ENCODE assay signal across 8 mouse cellular contexts in the genomic region with DNA sequence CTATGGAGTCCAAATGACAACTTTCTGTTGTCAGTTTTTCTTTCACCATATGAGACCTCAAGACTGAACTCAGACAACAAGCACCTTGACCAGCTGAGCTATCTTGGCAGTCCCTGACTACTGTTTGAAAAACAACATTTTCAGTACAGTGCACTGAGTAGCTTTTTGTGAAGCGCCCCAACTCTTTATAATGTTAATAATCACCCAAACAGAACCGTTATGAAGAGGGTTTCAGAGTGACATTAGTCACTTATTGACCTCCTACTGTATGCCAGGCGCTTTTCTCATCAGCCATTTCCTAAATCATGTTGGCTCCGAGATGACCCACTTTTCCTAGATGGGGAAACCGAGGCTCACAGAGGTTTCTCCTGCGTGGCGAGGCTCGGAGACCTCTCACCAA. TPM values are rescaled to one million over a fixed set of nuclear protein-coding genes. Genes with fewer than 3 reads are reported as not detected.
DNase-seq lines count a peak whose midpoint lies in the region; ATAC-seq and TF ChIP-seq lines count a peak whose summit lies in the region.

No protein-coding gene starts in this region.

- no peaks in the 10 kb centered on the region for H3K27me3 ChIP-seq in embryonic facial prominence, embryonic 11.5 days (ENCODE audit: control insufficient read depth, insufficient read depth, low read length)
- no peaks in the 10 kb centered on the region for H3K27me3 ChIP-seq in intestine, postnatal 0 days (replicated peaks; ENCODE audit: control insufficient read depth, insufficient read depth, low read length)
- H3K27me3 ChIP-seq in neural tube, embryonic 14.5 days (ENCODE audit: control insufficient read depth, insufficient read depth, low read length) = no peaks in the 10 kb centered on the region

- no peak for DNase-seq in left cerebral cortex, adult 2 months (ENCODE audit: extremely low spot score in 1 of 2, low spot score in 2 of 2)
- DNase-seq in left cerebral cortex, postnatal 4 days = no peak
- no peak for DNase-seq in embryonic facial prominence, embryonic 11.5 days (ENCODE audit: low spot score)
- DNase-seq in gastrocnemius, postnatal 25 days = no peak
- no peak for DNase-seq in thymus, postnatal 25 days
- no peak for DNase-seq in frontal cortex, adult 2 months (ENCODE audit: extremely low spot score in 1 of 2, low spot score in 1 of 2)

- no peaks in the 10 kb centered on the region for H3K36me3 ChIP-seq in embryonic facial prominence, embryonic 11.5 days (replicated peaks; ENCODE audit: control insufficient read depth, insufficient read depth, low read depth, low read length)
- H3K36me3 ChIP-seq in intestine, postnatal 0 days (ENCODE audit: control insufficient read depth, insufficient read depth) = no peaks in the 10 kb centered on the region
- H3K36me3 ChIP-seq in neural tube, embryonic 14.5 days (ENCODE audit: control insufficient read depth, insufficient read depth, low read length) = no peaks in the 10 kb centered on the region

- no peaks in the 10 kb centered on the region for H3K4me1 ChIP-seq in embryonic facial prominence, embryonic 11.5 days (ENCODE audit: control insufficient read depth, insufficient read depth, low read length)
- H3K4me1 ChIP-seq in intestine, postnatal 0 days (replicated peaks; ENCODE audit: control insufficient read depth, insufficient read depth, low read length) = no peaks in the 10 kb centered on the region
- 0 out of 2 replicates have a peak, but pooled peaks cover 5% of the 10 kb centered on the region for H3K4me1 ChIP-seq in neural tube, embryonic 14.5 days (ENCODE audit: control insufficient read depth, insufficient read depth, low read length)

- WGBS in embryonic facial prominence, embryonic 11.5 days = 10% methylated on average over 8 of the region's 8 CpGs
- WGBS in intestine, postnatal 0 days = 8% methylated on average over 8 of the region's 8 CpGs
- 7% methylated on average over 8 of the region's 8 CpGs for WGBS in neural tube, embryonic 14.5 days

- intact Hi-C loops in left cerebral cortex, adult 2 months (cut with DNase I) = no loop called here
- intact Hi-C loops in left cerebral cortex, postnatal 4 days (cut with DNase I) = no loop called here

- ATAC-seq in embryonic facial prominence, embryonic 11.5 days (replicated peaks; ENCODE audit: insufficient number of reproducible peaks, low FRiP score, low TSS enrichment, low read depth) = no peak
- no peak for ATAC-seq in intestine, postnatal 0 days
- ATAC-seq in neural tube, embryonic 14.5 days (ENCODE audit: low read depth) = 0 out of 2 replicates have a peak, but pooled peaks have one; percentile 1

- no peak for TF ChIP-seq CTCF in left cerebral cortex, adult 2 months (IDR thresholded peaks at IDR 0.05)
- TF ChIP-seq CTCF in intestine, postnatal 0 days (IDR thresholded peaks at IDR 0.05; ENCODE audit: low read depth) = no peak

- H3K4me2 ChIP-seq in embryonic facial prominence, embryonic 11.5 days (ENCODE audit: low read depth, low read length) = peak overlapping the region; percentile 62
- H3K4me2 ChIP-seq in intestine, postnatal 0 days (replicated peaks; ENCODE audit: low read depth) = peak overlapping the region; percentile 77
- H3K4me2 ChIP-seq in neural tube, embryonic 14.5 days (ENCODE audit: low read depth, low read length) = peak overlapping the region; percentile 81

- H3K4me3 ChIP-seq in left cerebral cortex, adult 2 months = peak overlapping the region; percentile 54
- peak overlapping the region; percentile 86 for H3K4me3 ChIP-seq in embryonic facial prominence, embryonic 11.5 days (ENCODE audit: low read depth, low read length)
- peak overlapping the region; percentile 91 for H3K4me3 ChIP-seq in intestine, postnatal 0 days (ENCODE audit: low read depth, low read length)
- peak overlapping the region; percentile 57 for H3K4me3 ChIP-seq in neural tube, embryonic 14.5 days (ENCODE audit: low read depth, low read length)

- no peaks in the 10 kb centered on the region for H3K9me3 ChIP-seq in embryonic facial prominence, embryonic 11.5 days (replicated peaks; ENCODE audit: control insufficient read depth, low read length)
- H3K9me3 ChIP-seq in intestine, postnatal 0 days (ENCODE audit: control insufficient read depth) = no peaks in the 10 kb centered on the region
- H3K9me3 ChIP-seq in neural tube, embryonic 14.5 days (ENCODE audit: control insufficient read depth, low read length) = no peaks in the 10 kb centered on the region

- H3K27ac ChIP-seq in left cerebral cortex, adult 2 months = peak overlapping the region; percentile 85
- no peak overlapping the region for H3K27ac ChIP-seq in embryonic facial prominence, embryonic 11.5 days (replicated peaks; ENCODE audit: low read depth, low read length)
- peak overlapping the region; percentile 41; the same call in 1 of the 2 replicates for H3K27ac ChIP-seq in intestine, postnatal 0 days (ENCODE audit: low read depth, low read length)
- H3K27ac ChIP-seq in neural tube, embryonic 14.5 days (ENCODE audit: low read depth, low read length) = peak overlapping the region; percentile 50; the same call in 1 of the 2 replicates

- peak overlapping the region; percentile 73 for H3K9ac ChIP-seq in embryonic facial prominence, embryonic 11.5 days (replicated peaks; ENCODE audit: low read length)
- peak overlapping the region; percentile 71 for H3K9ac ChIP-seq in intestine, postnatal 0 days (ENCODE audit: low read depth, low read length)
- H3K9ac ChIP-seq in neural tube, embryonic 14.5 days (replicated peaks; ENCODE audit: low read depth, low read length) = peak overlapping the region; percentile 64

RNA-seq across cellular contexts. Expression of a gene that starts 0.5 kb away (rescaled TPM):
- total RNA-seq in left cerebral cortex, adult 2 months (2021) = 10 to 100 TPM; 93.2 to 94.9 TPM
- total RNA-seq in left cerebral cortex, postnatal 4 days (2021) = 10 to 100 TPM; 66.9 to 73.5 TPM
- polyA plus RNA-seq in embryonic facial prominence, embryonic 11.5 days (2014; fragmentation: Nextera tagmentation; extraction: Ambion mirVana) = 30.0 and 32.7 TPM in 2 replicates
- 51.2 and 56.0 TPM in 2 replicates for polyA plus RNA-seq in intestine, postnatal 0 days (2015; fragmentation: Nextera tagmentation; extraction: Ambion mirVana)
- polyA plus RNA-seq in neural tube, embryonic 14.5 days (2014; fragmentation: Nextera tagmentation; extraction: Ambion mirVana) = 69.1 and 73.5 TPM in 2 replicates
- total RNA-seq in gastrocnemius, postnatal 25 days (2021) = 10 to 100 TPM; 89.8 to 90.4 TPM
- polyA plus RNA-seq in frontal cortex, adult 2 months (2012; rRNA removed) = 104 and 117 TPM in 2 replicates

RNA-seq across cellular contexts. Expression of a gene that starts 31.3 kb away (rescaled TPM):
- 100 to 1,000 TPM; 137 to 162 TPM for total RNA-seq in left cerebral cortex, adult 2 months (2021)
- 100 to 1,000 TPM; 178 to 195 TPM for total RNA-seq in left cerebral cortex, postnatal 4 days (2021)
- polyA plus RNA-seq in embryonic facial prominence, embryonic 11.5 days (2014; fragmentation: Nextera tagmentation; extraction: Ambion mirVana) = 613 and 725 TPM in 2 replicates
- polyA plus RNA-seq in intestine, postnatal 0 days (2015; fragmentation: Nextera tagmentation; extraction: Ambion mirVana) = 145 and 152 TPM in 2 replicates
- 172 and 220 TPM in 2 replicates for polyA plus RNA-seq in neural tube, embryonic 14.5 days (2014; fragmentation: Nextera tagmentation; extraction: Ambion mirVana)
- total RNA-seq in gastrocnemius, postnatal 25 days (2021) = 10 to 100 TPM; 62.7 to 70.9 TPM
- 190 and 223 TPM in 2 replicates for polyA plus RNA-seq in frontal cortex, adult 2 months (2012; rRNA removed)

RNA-seq across cellular contexts. Expression of a gene that starts 42.3 kb away (rescaled TPM):
- 100 to 1,000 TPM; 345 to 358 TPM for total RNA-seq in left cerebral cortex, adult 2 months (2021)
- total RNA-seq in left cerebral cortex, postnatal 4 days (2021) = 100 to 1,000 TPM; 361 to 382 TPM
- polyA plus RNA-seq in embryonic facial prominence, embryonic 11.5 days (2014; fragmentation: Nextera tagmentation; extraction: Ambion mirVana) = 255 and 273 TPM in 2 replicates
- polyA plus RNA-seq in intestine, postnatal 0 days (2015; fragmentation: Nextera tagmentation; extraction: Ambion mirVana) = 157 and 160 TPM in 2 replicates
- polyA plus RNA-seq in neural tube, embryonic 14.5 days (2014; fragmentation: Nextera tagmentation; extraction: Ambion mirVana) = 449 and 532 TPM in 2 replicates
- 100 to 1,000 TPM; 125 to 136 TPM for total RNA-seq in gastrocnemius, postnatal 25 days (2021)
- 461 and 466 TPM in 2 replicates for polyA plus RNA-seq in frontal cortex, adult 2 months (2012; rRNA removed)
